Mouse (Mus musculus): ENCODE measurements around the gene Map2k6. TPM values are rescaled to one million over a fixed set of nuclear protein-coding genes. Genes with fewer than 3 reads are reported as not detected.

Gene Map2k6
- total RNA-seq, 2 experiments from 2014 or later: 24.7 to 31.1 TPM

DNA sequence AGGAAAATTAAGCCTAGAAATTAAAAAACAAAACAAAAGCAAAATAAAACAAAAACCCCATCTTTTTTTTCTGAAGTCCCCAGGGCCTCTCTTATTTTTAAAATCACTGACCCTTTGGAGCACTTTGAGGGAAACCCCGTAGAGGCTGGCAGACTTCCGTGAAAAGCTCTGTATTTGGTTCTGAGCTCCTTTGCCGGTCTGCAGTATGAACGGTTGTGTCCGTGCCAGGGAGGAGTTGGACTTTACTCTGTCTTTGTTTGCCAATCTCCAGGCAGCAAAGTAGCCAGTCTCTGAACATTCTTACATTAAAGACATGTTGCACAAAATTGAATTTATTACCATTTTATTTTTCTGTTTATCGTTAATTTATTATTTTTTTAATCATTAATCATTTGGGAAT lies 45.7 kb downstream of the Map2k6 start:
- intact Hi-C loops (cut with DNase I): no loop called here

GRCm38 (mm10) chr11:110448131-110448725 lies 49.3 kb downstream of the Map2k6 start:
- DNase-seq (ENCODE audit: low spot score in 2 of 2): no peak
- intact Hi-C loops (cut with DNase I): no loop called here

More for the DNA sequence above, 45.7 kb downstream of the Map2k6 start:
- DNase-seq (ENCODE audit: low spot score in 2 of 2): no peak

DNA sequence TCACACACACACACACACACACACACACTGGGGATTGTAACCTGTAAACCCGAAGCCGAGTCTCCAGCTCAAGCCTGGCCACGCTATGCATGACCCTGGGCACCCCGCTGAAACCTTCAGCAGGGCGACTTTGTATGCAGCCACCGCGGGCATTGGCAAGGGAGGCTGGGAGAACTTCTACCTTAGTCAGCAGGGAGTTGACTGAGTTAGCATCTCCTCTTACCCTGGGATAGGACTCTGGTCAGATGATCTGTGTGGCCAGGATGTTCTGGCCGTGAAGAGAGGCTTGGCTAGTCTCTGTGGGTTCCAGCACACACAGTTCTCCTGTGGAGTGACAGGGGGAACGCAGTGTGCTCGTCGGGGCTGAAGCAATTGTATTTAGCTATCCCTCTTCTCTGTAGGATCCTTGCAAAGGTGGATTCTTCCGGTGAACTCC lies 49.8 kb downstream of the Map2k6 start:
- DNase-seq (ENCODE audit: low spot score in 2 of 2): peak; percentile 21 to 45
- intact Hi-C loops (cut with DNase I): no loop called here

DNA sequence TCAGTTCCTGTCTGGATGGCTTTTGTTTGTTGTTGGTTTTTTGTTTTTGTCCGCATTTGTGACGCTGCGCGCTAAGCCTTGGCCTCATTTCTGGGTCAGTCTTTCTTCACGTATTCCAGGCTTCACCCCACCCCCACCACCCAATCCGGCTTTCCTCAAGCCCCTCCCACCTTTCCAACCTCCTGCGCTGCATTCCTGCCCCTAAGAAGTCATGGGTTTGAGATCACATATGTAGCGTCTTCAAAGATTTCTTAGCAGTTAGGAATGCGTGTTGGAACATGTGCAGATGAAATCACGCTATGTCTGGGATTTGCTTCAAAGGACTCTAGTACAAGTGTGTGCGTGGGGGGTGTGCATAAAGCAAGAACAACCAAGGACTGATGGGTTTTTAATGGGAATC lies 50.3 kb downstream of the Map2k6 start:
- no peak for DNase-seq (ENCODE audit: low spot score in 2 of 2)

DNA sequence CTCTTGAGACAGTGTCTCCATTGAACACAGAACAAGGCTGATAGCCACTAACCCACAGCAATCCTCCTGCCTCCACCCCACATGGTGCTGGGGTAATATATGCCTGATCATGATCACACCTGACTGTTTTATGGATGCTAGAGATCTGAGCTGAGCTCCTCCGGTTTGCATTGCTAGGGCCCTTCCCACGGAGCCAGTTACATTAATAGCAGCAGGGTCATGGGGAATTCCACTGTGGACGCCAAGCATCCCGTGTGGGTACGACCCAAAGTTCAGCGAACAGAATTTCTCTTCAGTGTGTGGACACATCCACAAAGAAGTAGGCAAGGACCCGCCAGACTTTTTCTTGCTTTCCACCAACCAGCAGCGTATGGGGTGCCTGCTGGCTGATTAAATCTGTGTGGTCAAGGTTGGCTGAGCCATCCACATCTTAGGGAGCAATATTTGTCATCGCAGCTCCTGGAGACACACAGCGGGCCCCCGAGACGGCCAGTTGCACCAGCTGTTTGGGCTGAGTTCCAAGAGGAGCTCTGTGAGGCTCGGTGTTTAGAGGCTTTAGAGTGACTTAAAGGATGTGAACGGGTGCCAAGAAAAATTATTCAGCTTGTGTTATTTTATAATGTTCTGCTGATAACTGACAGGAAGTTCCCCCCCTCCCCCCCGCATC lies 51.3 kb downstream of the Map2k6 start:
- intact Hi-C loops (cut with DNase I): no loop called here
- no peak for DNase-seq (ENCODE audit: low spot score in 2 of 2)

More for the DNA sequence above, 50.3 kb downstream of the Map2k6 start:
- intact Hi-C loops (cut with DNase I): no loop called here

GRCm38 (mm10) chr11:110450758-110451121 lies 51.8 kb downstream of the Map2k6 start:
- DNase-seq (ENCODE audit: low spot score in 2 of 2): no peak
- intact Hi-C loops (cut with DNase I): no loop called here

DNA sequence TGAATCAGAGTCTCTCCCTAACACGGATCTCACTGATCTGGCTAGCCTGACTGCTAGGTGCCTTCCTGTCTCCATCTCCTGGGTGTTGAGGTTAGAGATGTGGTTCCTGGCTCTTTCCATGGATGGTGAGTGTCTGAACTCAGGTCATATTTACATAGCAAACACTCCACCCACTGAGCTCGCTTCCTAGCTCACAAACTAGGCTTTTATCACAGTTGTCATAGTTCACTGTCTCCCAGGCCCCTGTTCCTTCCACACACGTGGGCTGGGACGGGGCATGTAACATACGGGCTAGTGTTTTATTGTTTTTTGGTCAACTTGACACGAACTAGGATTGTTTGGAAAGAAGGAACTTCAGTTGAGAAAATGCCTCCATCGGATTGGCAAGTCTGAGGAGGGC lies 52.7 kb downstream of the Map2k6 start:
- intact Hi-C loops (cut with DNase I): no loop called here
- no peak for DNase-seq (ENCODE audit: low spot score in 2 of 2)

DNA sequence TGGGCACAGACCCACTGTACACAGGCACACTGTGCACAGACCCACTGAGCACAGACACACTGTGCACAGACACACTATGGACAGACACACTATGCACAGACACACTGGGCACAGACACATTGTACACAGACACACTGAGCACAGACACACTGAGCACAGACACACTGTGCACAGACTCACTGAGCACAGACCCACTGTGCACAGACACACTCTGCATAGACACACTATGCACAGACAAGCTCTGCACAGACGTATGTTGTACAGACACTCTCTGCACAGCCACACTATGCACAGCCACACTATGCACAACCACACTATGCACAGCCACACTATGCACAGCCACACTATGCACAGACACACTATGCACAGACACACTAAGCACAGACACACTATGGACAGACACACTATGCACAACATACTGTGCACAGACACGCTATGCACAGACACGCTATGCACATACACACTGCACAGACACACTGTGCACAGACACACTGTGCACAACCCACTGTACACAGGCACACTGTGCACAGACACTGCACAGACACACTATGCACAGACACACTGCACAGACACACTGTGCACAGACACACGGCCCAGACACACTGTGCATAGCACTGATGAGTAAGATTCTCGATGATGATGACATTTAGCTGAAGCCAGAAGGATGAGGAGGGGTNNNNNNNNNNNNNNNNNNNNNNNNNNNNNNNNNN lies 54.7 kb downstream of the Map2k6 start:
- intact Hi-C loops (cut with DNase I): no loop called here
- no peak for DNase-seq (ENCODE audit: low spot score in 2 of 2)

DNA sequence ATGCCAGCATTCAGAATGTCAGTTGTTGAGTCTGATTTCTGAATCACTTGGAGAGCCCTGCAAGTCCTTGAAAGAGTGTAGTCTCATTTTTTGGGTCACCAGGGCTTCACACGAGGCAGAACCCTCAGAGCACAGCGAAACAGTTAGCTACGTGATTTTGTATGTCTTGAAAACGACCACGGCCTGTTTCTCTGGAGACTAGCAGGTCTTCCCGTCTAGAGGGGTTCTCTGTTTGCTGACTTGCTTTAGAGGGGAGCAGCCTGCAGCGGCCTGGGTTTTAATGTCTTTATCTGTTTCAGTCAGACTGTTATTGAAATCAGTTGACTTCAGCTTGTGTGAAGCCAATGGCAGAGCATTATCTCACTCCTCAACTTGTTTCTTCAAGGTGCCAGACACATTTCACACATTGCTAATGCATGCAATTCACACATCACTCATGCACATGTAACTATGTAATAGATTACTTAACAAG lies 58.6 kb downstream of the Map2k6 start:
- no peak for DNase-seq (ENCODE audit: low spot score in 2 of 2)
- intact Hi-C loops (cut with DNase I): no loop called here

DNA sequence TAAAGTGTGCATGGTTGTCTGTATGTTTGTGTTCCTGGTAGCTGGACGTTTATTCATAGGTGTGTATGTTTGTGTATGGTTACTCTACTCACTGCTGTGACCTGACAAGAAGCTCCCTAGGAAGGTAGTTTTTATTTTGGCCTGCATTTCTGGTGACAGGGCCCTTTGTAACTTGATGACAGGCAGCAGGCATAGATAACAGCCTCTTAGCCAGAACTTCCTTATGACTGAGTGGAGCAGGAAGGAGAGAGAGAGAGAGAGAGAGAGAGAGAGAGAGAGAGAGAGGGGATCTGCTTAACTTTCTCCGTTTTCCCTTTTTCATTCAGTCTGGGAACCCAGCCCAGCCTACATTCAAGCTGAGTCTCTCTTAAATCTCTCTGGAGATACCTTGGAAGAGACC lies 61.6 kb downstream of the Map2k6 start:
- DNase-seq (ENCODE audit: low spot score in 2 of 2): no peak
- intact Hi-C loops (cut with DNase I): no loop called here

DNA sequence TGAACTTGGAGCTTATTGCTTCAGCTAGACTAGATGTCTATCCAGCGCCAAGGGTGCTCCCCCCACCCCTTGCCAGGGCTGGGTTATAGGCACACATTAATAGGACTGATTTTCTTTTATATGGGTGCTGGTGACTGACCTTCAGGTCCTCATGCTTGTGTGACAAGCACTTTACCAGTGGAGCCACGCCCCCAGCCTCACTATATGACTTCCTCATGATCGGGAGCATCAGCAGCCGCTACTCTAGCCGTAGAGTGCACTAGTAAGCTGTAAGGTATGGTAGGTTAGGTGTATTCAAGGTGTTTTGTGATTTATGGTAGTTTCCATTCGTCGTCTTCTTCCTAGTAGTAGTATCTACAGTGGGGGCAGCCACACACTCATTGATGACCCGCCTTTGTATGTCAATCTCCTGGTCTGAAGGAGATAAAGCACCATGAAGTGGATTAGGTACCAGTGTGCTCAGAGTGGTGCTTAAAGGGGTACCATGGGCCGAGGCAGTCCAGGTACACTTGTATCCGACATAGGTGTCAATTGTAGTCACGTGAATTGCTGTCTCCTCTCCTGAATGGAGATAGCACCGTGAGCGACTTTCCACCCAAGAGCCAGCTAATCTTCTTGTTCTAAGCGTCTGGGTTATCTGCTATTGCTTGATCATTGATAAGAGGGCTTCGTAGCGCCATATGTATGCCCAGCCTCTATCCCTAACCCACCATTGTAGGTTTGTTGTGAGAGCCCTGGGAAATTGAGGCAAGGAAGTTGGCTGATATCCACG lies 62.8 kb downstream of the Map2k6 start:
- DNase-seq (ENCODE audit: low spot score in 2 of 2): no peak
- intact Hi-C loops (cut with DNase I): no loop called here

- intact Hi-C loops (cut with DNase I): no loop called here
- DNase-seq (ENCODE audit: low spot score in 2 of 2): no peak
These were observed 64.2 kb downstream of the Map2k6 start for GRCm38 (mm10) chr11:110462975-110463578.

DNA sequence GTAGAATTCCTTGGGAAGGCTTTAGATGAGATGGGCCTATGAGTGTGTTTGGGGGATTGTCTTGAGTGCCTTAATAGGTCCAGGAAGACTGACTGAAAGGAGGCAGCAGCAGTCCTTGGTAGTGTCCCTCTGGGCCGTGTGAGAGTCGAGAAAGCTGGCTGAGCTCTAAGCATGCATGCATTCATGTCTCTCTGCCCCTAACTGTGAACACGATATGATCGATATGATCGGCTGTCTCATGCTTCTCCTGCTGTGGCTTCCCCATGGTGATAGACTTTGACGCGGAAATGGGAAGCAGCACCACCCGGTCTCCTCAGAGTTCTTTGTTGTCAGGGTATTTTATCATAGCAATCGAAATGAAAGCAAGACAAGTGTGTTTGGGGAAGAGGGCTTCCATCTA lies 64.9 kb downstream of the Map2k6 start:
- intact Hi-C loops (cut with DNase I): no loop called here
- no peak for DNase-seq (ENCODE audit: low spot score in 2 of 2)

DNA sequence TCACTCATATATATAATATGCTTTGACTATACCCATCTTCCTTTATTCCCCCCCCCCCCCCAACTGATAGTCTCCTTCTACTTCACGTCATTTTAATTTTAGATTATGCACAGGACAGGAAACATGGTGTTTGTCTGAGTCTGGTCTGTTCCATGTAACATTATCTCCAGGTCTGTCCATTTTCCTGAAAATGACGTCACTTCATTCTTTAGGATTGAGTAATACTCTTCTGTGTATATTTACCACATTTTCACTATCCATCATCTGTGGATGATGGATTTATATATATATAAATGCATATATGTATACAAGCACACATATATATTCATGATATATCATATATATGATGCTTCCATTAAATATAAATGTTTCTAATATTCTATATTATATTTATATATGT lies 70.1 kb downstream of the Map2k6 start:
- no peak for DNase-seq (ENCODE audit: low spot score in 2 of 2)
- intact Hi-C loops (cut with DNase I): no loop called here

DNA sequence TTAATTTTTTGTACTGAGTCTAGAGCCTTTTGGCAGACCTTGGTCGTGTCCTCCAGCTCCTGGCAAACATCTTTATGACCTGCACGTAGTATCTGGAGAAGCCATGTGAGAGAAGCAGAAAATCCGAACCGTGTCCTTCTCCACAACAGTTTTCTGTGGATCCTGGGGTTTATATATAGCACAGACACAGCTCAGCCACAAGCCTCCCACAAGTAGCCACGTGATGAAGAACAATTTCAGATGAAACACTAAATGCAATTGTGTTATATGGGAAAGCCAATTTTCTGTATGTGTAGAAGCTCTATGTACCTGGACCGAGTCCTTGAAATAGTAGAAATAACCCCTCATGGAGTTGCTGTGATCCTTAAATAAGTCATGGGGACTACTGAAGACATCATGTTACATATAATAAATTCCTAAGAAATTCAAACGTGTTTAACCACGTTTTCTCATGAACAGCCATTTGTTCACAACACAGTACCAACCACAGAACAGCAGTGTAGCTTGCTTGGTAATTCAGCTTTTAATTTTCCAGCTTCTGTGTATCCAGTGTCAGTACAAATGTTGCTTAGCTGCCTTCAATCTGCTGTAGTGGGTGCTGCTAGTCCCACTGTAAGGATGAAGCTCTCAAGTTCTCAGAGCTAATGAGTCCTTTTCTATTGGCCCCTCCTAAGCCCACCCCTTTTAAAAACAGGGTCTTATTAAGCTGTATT lies 71.8 kb downstream of the Map2k6 start:
- intact Hi-C loops (cut with DNase I): no loop called here
- no peak for DNase-seq (ENCODE audit: low spot score in 2 of 2)

GRCm38 (mm10) chr11:110471362-110471761 lies 72.4 kb downstream of the Map2k6 start:
- DNase-seq (ENCODE audit: low spot score in 2 of 2): no peak
- intact Hi-C loops (cut with DNase I): no loop called here

- intact Hi-C loops (cut with DNase I): no loop called here
- DNase-seq (ENCODE audit: low spot score in 2 of 2): no peak
These were observed 73.2 kb downstream of the Map2k6 start for GRCm38 (mm10) chr11:110472078-110472477.

DNA sequence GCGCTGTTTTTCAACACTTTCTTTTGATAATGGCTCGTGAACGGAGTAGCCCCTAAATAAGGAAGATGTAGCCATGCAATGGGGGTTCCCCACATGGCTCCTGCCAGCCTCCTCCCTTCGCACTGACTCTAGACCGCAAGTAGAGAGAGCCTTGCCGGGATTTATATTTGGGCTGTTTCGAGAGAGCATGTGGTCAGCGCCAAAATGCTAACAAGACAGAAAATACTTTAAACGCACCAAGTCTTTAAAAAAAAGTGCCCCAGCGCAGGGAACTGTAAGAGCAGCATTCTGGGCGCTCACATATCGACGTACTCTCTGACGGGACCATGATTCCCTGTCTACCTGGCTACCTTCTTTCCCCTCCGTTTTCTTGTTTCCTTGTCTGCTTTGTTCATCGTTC lies 74.6 kb downstream of the Map2k6 start:
- no peak for DNase-seq (ENCODE audit: low spot score in 2 of 2)
- intact Hi-C loops (cut with DNase I): no loop called here

All from left cerebral cortex, postnatal 36 days (tissue).